Mouse (Mus musculus): ENCODE data around the gene Fubp3.

DNA sequence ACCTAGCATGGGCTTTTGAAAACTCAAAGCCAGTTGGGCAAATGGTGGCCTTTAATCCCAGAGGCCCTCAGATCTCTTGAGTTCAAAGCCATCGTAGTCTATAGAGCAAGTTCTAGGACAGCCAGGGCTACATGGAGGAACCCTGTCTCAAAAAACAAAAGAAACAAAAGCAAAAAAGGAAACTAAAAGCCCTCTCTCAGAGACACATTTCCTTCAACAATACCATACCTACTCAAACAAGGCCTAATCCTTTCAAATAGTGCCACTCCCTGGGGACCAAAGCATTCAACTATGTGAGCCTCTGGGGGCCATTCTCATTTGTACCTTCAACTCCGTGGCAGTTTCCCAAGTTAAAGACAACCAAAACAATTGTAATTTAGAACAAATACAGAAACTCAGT, 9.2 kb downstream of the Fubp3 start:
- TF ChIP-seq CTCF (IDR thresholded peaks at IDR 0.05; ENCODE audit: low read depth) (no peak), EP300 (IDR thresholded peaks at IDR 0.05; ENCODE audit: low read depth) (no peak)
